Mouse (Mus musculus) cerebellum, postnatal 36 days (tissue): ENCODE results near the gene Lmntd1.

Experiments used
- DNase-seq, 2 experiments: peaks; one replicate each; pipeline ENCODE4 v3.0.0; 2021 to 2022; ENCODE audit warnings: mixed read lengths in 2 of 2

Gene Lmntd1

GRCm38 (mm10) chr6:145614219-145614618, at the start of gene Lmntd1:
Gene Lmntd1 (minus strand): TSS chr6:145614319.
- DNase-seq, result no peak

- DNase-seq, result no peak
These were observed 46.8 kb upstream of the Lmntd1 start for GRCm38 (mm10) chr6:145660943-145661342.

GRCm38 (mm10) chr6:145659116-145659515, 45.0 kb upstream of the Lmntd1 start:
- DNase-seq, result peak in 1 of 2 experiments; percentile 10

GRCm38 (mm10) chr6:145656740-145657591, 42.8 kb upstream of the Lmntd1 start:
- no peak for DNase-seq

- DNase-seq, result no peak
These were observed 41.6 kb upstream of the Lmntd1 start for GRCm38 (mm10) chr6:145655678-145656077.

- no peak for DNase-seq
These were observed 40.1 kb upstream of the Lmntd1 start for GRCm38 (mm10) chr6:145654062-145654836.

- no peak for DNase-seq
These were observed 39.5 kb upstream of the Lmntd1 start for GRCm38 (mm10) chr6:145653626-145654025.

GRCm38 (mm10) chr6:145652986-145653385, 38.9 kb upstream of the Lmntd1 start:
- no peak for DNase-seq

- DNase-seq, result no peak
These were observed 37.9 kb upstream of the Lmntd1 start for GRCm38 (mm10) chr6:145651976-145652375.

GRCm38 (mm10) chr6:145640971-145641506, 26.9 kb upstream of the Lmntd1 start:
- no peak for DNase-seq

GRCm38 (mm10) chr6:145638248-145638647, 24.1 kb upstream of the Lmntd1 start:
- DNase-seq, result no peak

- no peak for DNase-seq
These were observed 22.6 kb upstream of the Lmntd1 start for GRCm38 (mm10) chr6:145636682-145637081.

- no peak for DNase-seq
These were observed 20.3 kb upstream of the Lmntd1 start for GRCm38 (mm10) chr6:145634454-145634853.

- no peak for DNase-seq
These were observed 16.1 kb upstream of the Lmntd1 start for GRCm38 (mm10) chr6:145630269-145630668.

GRCm38 (mm10) chr6:145623141-145623540, 9.0 kb upstream of the Lmntd1 start:
- no peak for DNase-seq

- no peak for DNase-seq
These were observed 2.5 kb upstream of the Lmntd1 start for GRCm38 (mm10) chr6:145616402-145617229.

- no peak for DNase-seq
These were observed 1.6 kb upstream of the Lmntd1 start, which contains the start of gene Tuba3b for GRCm38 (mm10) chr6:145615666-145616210. Gene Tuba3b (plus strand): TSS chr6:145615757.

- DNase-seq, result peak; percentile 47 to 63
These were observed 1.5 kb downstream of the Lmntd1 start for GRCm38 (mm10) chr6:145612611-145613010.

- no peak for DNase-seq
These were observed 3.2 kb downstream of the Lmntd1 start for GRCm38 (mm10) chr6:145610901-145611300.

- DNase-seq, result no peak
These were observed 5.4 kb downstream of the Lmntd1 start for GRCm38 (mm10) chr6:145608693-145609092.

- no peak for DNase-seq
These were observed 6.4 kb downstream of the Lmntd1 start for GRCm38 (mm10) chr6:145607746-145608145.

- no peak for DNase-seq
These were observed 8.9 kb downstream of the Lmntd1 start for GRCm38 (mm10) chr6:145605203-145605602.
